Mouse (Mus musculus): ENCODE measurements around the gene Ttc23.

DNA sequence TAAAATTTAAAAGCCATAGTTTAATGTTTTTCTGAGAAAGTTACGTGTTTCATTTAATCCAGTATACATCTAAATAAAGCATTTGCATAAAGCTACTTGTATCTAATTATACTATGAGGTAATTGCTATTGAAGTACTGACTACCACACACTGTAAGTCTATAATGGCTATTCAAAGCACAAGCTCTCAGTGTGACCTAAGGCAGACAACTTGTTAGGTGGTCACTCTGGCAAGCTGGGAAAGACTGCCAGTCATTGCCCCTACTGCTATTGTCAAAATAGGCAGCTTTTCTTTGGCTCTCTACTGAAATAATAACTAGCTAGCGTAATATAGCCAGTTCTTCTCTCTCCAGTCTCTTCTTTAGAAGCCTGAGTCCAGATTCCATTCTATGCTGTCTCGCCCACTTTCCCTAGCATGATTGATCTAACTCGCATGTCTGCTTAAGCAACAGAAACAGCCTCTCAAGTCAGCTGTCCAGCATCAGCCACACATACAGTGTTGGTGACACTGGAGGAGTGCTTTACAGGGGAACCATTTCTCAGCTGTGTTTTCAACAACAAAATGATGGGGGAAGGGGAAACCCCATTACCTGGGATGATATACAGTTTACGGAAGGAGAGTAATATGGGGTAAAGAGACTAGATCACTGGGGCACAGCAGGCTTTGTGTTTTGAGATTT, 39.4 kb upstream of the Ttc23 start:
- no peak for TF ChIP-seq POLR2A (IDR thresholded peaks at IDR 0.05; ENCODE audit: insufficient read length, low read depth)
- TF ChIP-seq POLR2AphosphoS2 (IDR thresholded peaks at IDR 0.05; ENCODE audit: insufficient read length, low read depth), result no peak
- TF ChIP-seq MYOD1 (IDR thresholded peaks at IDR 0.05; ENCODE audit: control insufficient read depth in 1 of 3, insufficient read length in 2 of 3, low read depth in 2 of 3), result no peak
- no peak for TF ChIP-seq E2F4 (IDR thresholded peaks at IDR 0.05; ENCODE audit: insufficient read depth)
- TF ChIP-seq TCF12 (IDR thresholded peaks at IDR 0.05; ENCODE audit: insufficient read depth, poor library complexity, severe bottlenecking), result no peak
- no peak for TF ChIP-seq USF1 (IDR thresholded peaks at IDR 0.05; ENCODE audit: low read depth)
- TF ChIP-seq MAX (IDR thresholded peaks at IDR 0.05; ENCODE audit: low read depth), result no peak
- no peak for TF ChIP-seq CEBPB (IDR thresholded peaks at IDR 0.05; ENCODE audit: insufficient read depth, poor library complexity, severe bottlenecking)
- TF ChIP-seq MYOG (IDR thresholded peaks at IDR 0.05; ENCODE audit: control insufficient read depth in 1 of 3, insufficient read depth in 1 of 3, insufficient read length in 2 of 3, low read depth in 2 of 3), result no peak
- TF ChIP-seq SRF (IDR thresholded peaks at IDR 0.05; ENCODE audit: control insufficient read depth, insufficient read length, low read depth), result no peak

Measured in myocyte (in vitro differentiated cells).